Mouse (Mus musculus) brain, adult 2 months (tissue): ENCODE measurements around the gene Gls2.

Experiments used
- DNase-seq: peaks from one replicate; pipeline ENCODE4 v3.0.0; 2011; ENCODE audit warnings: low read depth, low spot score

Gls2 gene

GRCm38 (mm10) chr10:128231697-128232419 is 37.6 kb downstream of the Gls2 start, which contains the start of gene Timeless:
Gene Timeless, plus strand, starts transcription at chr10:128232065.
- DNase-seq = peak; percentile 79

- peak; percentile 95 for DNase-seq
These were observed 38.2 kb downstream of the Gls2 start for GRCm38 (mm10) chr10:128232420-128232985.

GRCm38 (mm10) chr10:128236321-128236720 is 42.1 kb downstream of the Gls2 start:
- peak; percentile 29 for DNase-seq

- peak; percentile 71 for DNase-seq
These were observed 43.7 kb downstream of the Gls2 start for GRCm38 (mm10) chr10:128237807-128238480.

GRCm38 (mm10) chr10:128239140-128239539 is 44.9 kb downstream of the Gls2 start:
- DNase-seq = no peak

GRCm38 (mm10) chr10:128240131-128240530 is 45.9 kb downstream of the Gls2 start:
- DNase-seq = no peak

- DNase-seq = no peak
These were observed 49.0 kb downstream of the Gls2 start for GRCm38 (mm10) chr10:128243252-128243651.

GRCm38 (mm10) chr10:128244121-128244520 is 49.9 kb downstream of the Gls2 start:
- no peak for DNase-seq

GRCm38 (mm10) chr10:128247020-128247732 is 52.9 kb downstream of the Gls2 start:
- no peak for DNase-seq

- no peak for DNase-seq
These were observed 56.3 kb downstream of the Gls2 start for GRCm38 (mm10) chr10:128250565-128250964.

GRCm38 (mm10) chr10:128253677-128254255 is 59.5 kb downstream of the Gls2 start, which contains the start of gene Apon:
Gene Apon, plus strand, starts transcription at chr10:128254096.
- no peak for DNase-seq

- no peak for DNase-seq
These were observed 61.7 kb downstream of the Gls2 start for GRCm38 (mm10) chr10:128255925-128256324.

GRCm38 (mm10) chr10:128256328-128256727 is 62.1 kb downstream of the Gls2 start:
- DNase-seq = peak; percentile 56

- peak; percentile 44 for DNase-seq
These were observed 64.7 kb downstream of the Gls2 start for GRCm38 (mm10) chr10:128258953-128259352.
